Mouse (Mus musculus) thymus, postnatal 0 days (tissue): ENCODE measurements around the gene Rnf126. TPM values are rescaled to one million over a fixed set of nuclear protein-coding genes. Genes with fewer than 3 reads are reported as not detected.

Source experiments
- polyA plus RNA-seq: library from polyadenylated mRNA; unstranded; fragments of >200 nt; fragmentation: Nextera tagmentation; extraction: Ambion mirVana; gene quantifications from 2 replicates; pipeline ENCODE4 v1.2.1, GENCODE M21; 2015

The Rnf126 gene
- polyA plus RNA-seq, 1 experiment from 2014 or later = 74.1 TPM

Other genes starting within 250 kb of the Rnf126 start
- gene Plpp2, start 233.2 kb downstream of the Rnf126 start, polyA plus RNA-seq = 3.3 and 4.2 TPM in 2 replicates
- gene Mier2, start 211.8 kb downstream of the Rnf126 start, polyA plus RNA-seq = 32.4 and 32.7 TPM in 2 replicates
- gene Theg, start 179.6 kb downstream of the Rnf126 start, polyA plus RNA-seq = not detected in 2 replicates
- not detected in 2 replicates for gene C2cd4c, start 152.9 kb downstream of the Rnf126 start, polyA plus RNA-seq
- 0.24 and 0.26 TPM in 2 replicates for gene Shc2, start 129.0 kb downstream of the Rnf126 start, polyA plus RNA-seq
- gene Odf3l2, start 121.2 kb downstream of the Rnf126 start, polyA plus RNA-seq = 0.10 TPM in 1 of 2 replicates, not detected in the other
- gene Madcam1, start 102.4 kb downstream of the Rnf126 start, polyA plus RNA-seq = 2.4 and 3.4 TPM in 2 replicates
- 56.0 and 58.2 TPM in 2 replicates for gene Tpgs1, start 97.6 kb downstream of the Rnf126 start, polyA plus RNA-seq
- 138 and 141 TPM in 2 replicates for gene Cdc34, start 84.8 kb downstream of the Rnf126 start, polyA plus RNA-seq
- gene Gzmm, start 77.9 kb downstream of the Rnf126 start, polyA plus RNA-seq = 0.35 and 0.48 TPM in 2 replicates
- gene Bsg, start 62.5 kb downstream of the Rnf126 start, polyA plus RNA-seq = 376 and 398 TPM in 2 replicates
- 0.05 TPM in 1 of 2 replicates, not detected in the other for gene Hcn2, start 50.3 kb downstream of the Rnf126 start, polyA plus RNA-seq
- 35.2 and 39.5 TPM in 2 replicates for gene Polrmt, start 20.4 kb downstream of the Rnf126 start, polyA plus RNA-seq
- 0.23 TPM in 1 of 2 replicates, not detected in the other for gene Fgf22, start 11.9 kb downstream of the Rnf126 start, polyA plus RNA-seq
- 5.4 and 6.0 TPM in 2 replicates for gene Fstl3, start 10.3 kb upstream of the Rnf126 start, polyA plus RNA-seq
- 31.6 and 32.5 TPM in 2 replicates for gene Prss57, start 24.0 kb upstream of the Rnf126 start, polyA plus RNA-seq
- 50.5 and 51.3 TPM in 2 replicates for gene Palm, start 26.6 kb upstream of the Rnf126 start, polyA plus RNA-seq
- gene Misp, start 54.0 kb upstream of the Rnf126 start, polyA plus RNA-seq = 7.5 and 10.5 TPM in 2 replicates
- gene Ptbp1, start 87.5 kb upstream of the Rnf126 start, polyA plus RNA-seq = 217 and 246 TPM in 2 replicates
- gene Prtn3, start 107.5 kb upstream of the Rnf126 start, polyA plus RNA-seq = 1.7 TPM in 2 replicates
- 3.3 and 3.4 TPM in 2 replicates for gene Plppr3, start 107.7 kb upstream of the Rnf126 start, polyA plus RNA-seq
- gene Elane, start 119.3 kb upstream of the Rnf126 start, polyA plus RNA-seq = 0.30 and 0.74 TPM in 2 replicates
- 4.2 TPM in 1 of 2 replicates, not detected in the other for gene Cfd, start 123.9 kb upstream of the Rnf126 start, polyA plus RNA-seq
- gene Med16, start 142.0 kb upstream of the Rnf126 start, polyA plus RNA-seq = 32.6 and 39.1 TPM in 2 replicates
- 5.3 and 15.5 TPM in 2 replicates for gene Gm26602, start 143.9 kb upstream of the Rnf126 start, polyA plus RNA-seq
- 0.48 and 1.2 TPM in 2 replicates for gene Kiss1r, start 150.0 kb upstream of the Rnf126 start, polyA plus RNA-seq
- 129 and 131 TPM in 2 replicates for gene R3hdm4, start 154.3 kb upstream of the Rnf126 start, polyA plus RNA-seq
- gene Arid3a, start 160.1 kb upstream of the Rnf126 start, polyA plus RNA-seq = 3.7 TPM in 2 replicates
- gene Wdr18, start 193.2 kb upstream of the Rnf126 start, polyA plus RNA-seq = 77.5 and 85.8 TPM in 2 replicates
- 0.09 and 0.20 TPM in 2 replicates for gene Grin3b, start 203.8 kb upstream of the Rnf126 start, polyA plus RNA-seq
- 19.4 and 25.8 TPM in 2 replicates for gene Tmem259, start 217.4 kb upstream of the Rnf126 start, polyA plus RNA-seq
- 137 and 152 TPM in 2 replicates for gene Cnn2, start 221.6 kb upstream of the Rnf126 start, polyA plus RNA-seq
- 5.2 and 5.8 TPM in 2 replicates for gene Abca7, start 229.5 kb upstream of the Rnf126 start, polyA plus RNA-seq
- gene Arhgap45, start 249.7 kb upstream of the Rnf126 start, polyA plus RNA-seq = 179 and 206 TPM in 2 replicates